Mouse (Mus musculus) stomach, embryonic 16.5 days (tissue): ENCODE measurements around the gene Zfp111. TPM values are rescaled to one million over a fixed set of nuclear protein-coding genes. Genes with fewer than 3 reads are reported as not detected.
A peak's percentile ranks its signal among the peaks of the same experiment; 100 is the strongest.

Experiments used
- ATAC-seq: fragments of 200-750 bp; cut with Nextera tagmentation; 2 replicates; pipeline ENCODE4 v1.8.0; 2017; ENCODE audit warnings: moderate number of reproducible peaks, moderate TSS enrichment; ENCODE audit not compliant: insufficient read depth, low FRiP score
- H3K27ac ChIP-seq: fragments of 300-500 bp; sonication (generic); 2 replicates; pipeline ENCODE4 v1.5.1; 2014; ENCODE audit warnings: low read length
- H3K27me3 ChIP-seq: fragments of 300-500 bp; sonication (generic); 2 replicates; pipeline ENCODE4 v1.6.1; 2014; ENCODE audit warnings: low read length, control low read depth, mixed read lengths; ENCODE audit not compliant: control insufficient read depth, insufficient read depth
- H3K36me3 ChIP-seq: fragments of 300-500 bp; sonication (generic); 2 replicates; pipeline ENCODE4 v1.6.1; 2014; ENCODE audit warnings: low read length; ENCODE audit not compliant: control insufficient read depth, insufficient read depth
- H3K4me1 ChIP-seq: fragments of 300-500 bp; sonication (generic); 2 replicates; pipeline ENCODE4 v1.6.1; 2014; ENCODE audit warnings: low read length, control low read depth, mixed read lengths; ENCODE audit not compliant: control insufficient read depth, insufficient read depth
- H3K4me2 ChIP-seq: fragments of 300-500 bp; sonication (generic); 2 replicates; pipeline ENCODE4 v1.6.1; 2014; ENCODE audit warnings: low read depth, low read length, mixed read lengths
- H3K4me3 ChIP-seq: fragments of 300-500 bp; sonication (generic); replicated peaks from 2 replicates; pipeline ENCODE4 v1.5.1; 2014; ENCODE audit warnings: mild to moderate bottlenecking, low read length
- H3K9ac ChIP-seq: fragments of 300-500 bp; sonication (generic); 2 replicates; pipeline ENCODE4 v1.6.1; 2014; ENCODE audit warnings: low read length
- H3K9me3 ChIP-seq: fragments of 300-500 bp; sonication (generic); replicated peaks from 2 replicates; pipeline ENCODE4 v1.6.1; 2016; ENCODE audit warnings: low read length, control low read depth; ENCODE audit not compliant: control insufficient read depth
- WGBS: fragments of 180-500 bp; shearing (Covaris S2); extraction: QIAGEN DNeasy Blood & Tissue Kit; methylation state at CpG from one replicate; pipeline ENCODE4 v1.1.7; 2014; 5-methylcytosine and 5-hydroxymethylcytosine counted together
- polyA plus RNA-seq: library from polyadenylated mRNA; unstranded; fragments of >200 nt; fragmentation: Nextera tagmentation; extraction: Ambion mirVana; gene quantifications from 2 replicates; pipeline ENCODE4 v1.2.1, GENCODE M21; 2015

The Zfp111 gene
- polyA plus RNA-seq, 1 experiment from 2014 or later = 12.5 TPM

DNA sequence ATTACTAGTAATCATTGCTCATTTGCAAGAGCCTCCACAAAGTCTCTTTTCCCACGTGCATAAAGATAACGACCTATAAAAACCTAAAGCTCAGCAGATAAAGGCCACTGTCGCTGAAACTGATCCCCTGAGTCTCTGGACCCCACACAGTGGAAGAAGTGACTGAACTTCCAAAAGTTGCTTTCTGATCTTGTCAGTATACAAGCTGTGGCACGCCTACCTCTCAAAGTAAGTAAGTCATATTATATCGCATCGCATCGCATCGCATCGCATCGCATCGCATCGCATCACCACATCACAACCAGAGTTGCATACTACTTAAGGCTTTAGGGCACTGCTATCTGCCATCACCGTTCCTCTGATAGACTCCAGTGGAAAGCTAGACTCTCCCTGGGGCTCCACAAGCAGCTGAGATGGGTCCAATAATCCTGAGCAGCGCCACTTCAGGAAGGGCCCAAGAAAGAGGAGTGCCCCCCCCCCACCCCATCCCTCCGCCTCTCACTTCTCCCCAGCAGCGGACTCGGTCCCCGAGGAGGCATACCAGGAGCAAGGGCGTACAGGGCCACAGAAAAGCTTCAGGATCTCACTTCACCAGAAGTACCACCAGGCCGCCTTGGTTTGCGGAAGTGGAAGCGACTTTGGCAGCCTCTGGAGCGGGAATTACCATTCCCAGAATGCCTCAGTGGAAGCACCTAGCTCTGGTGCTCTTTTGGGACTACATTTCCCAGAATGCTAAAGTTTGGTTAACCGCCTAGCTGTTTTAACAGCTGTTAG lies 3.6 kb downstream of the Zfp111 start:
- 11% methylated on average over 24 of the region's 24 CpGs for WGBS

GRCm38 (mm10) chr7:24196961-24197360 lies 14.3 kb downstream of the Zfp111 start:
- H3K27ac ChIP-seq = no peak overlapping the region
- H3K36me3 ChIP-seq = peaks cover 51% of the 10 kb centered on the region
- H3K9ac ChIP-seq = no peak overlapping the region
- no peak overlapping the region for H3K4me2 ChIP-seq
- H3K4me3 ChIP-seq = no peak overlapping the region
- H3K27me3 ChIP-seq = no peaks in the 10 kb centered on the region
- 94% methylated on average over 4 of the region's 4 CpGs for WGBS
- ATAC-seq = no peak
- peaks cover 13% of the 10 kb centered on the region for H3K9me3 ChIP-seq
- H3K4me1 ChIP-seq = no peaks in the 10 kb centered on the region

More for the DNA sequence above, 3.6 kb downstream of the Zfp111 start:
- Histone ChIP-seq H3K9ac (peak overlapping the region; percentile 87), H3K27me3 (no peaks in the 10 kb centered on the region), H3K4me2 (peak overlapping the region; percentile 67), H3K9me3 (no peaks in the 10 kb centered on the region), H3K4me1 (no peaks in the 10 kb centered on the region), H3K4me3 (peak overlapping the region; percentile 68), H3K36me3 (peaks cover 15% of the 10 kb centered on the region), H3K27ac (peak overlapping the region; percentile 77)
- peak; percentile 87 for ATAC-seq

DNA sequence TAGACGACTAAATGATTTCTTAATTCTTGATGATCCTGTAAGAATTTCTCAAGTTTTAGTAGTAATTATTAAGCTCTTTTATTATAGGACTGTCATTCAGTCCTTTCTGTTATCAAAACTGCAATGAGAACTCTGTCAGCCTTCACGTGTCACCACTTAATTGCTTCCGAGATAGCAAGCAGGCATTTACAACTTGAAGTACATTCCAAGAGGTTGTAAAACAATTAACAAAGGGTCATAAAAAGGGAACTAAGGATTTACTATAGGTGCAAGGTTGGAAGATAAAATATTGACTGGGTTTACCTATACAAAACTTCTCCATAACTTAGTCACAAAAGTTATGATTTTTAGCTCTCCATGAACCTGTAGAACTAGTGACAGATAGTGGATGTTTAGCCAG lies 18.1 kb downstream of the Zfp111 start:
- no peak for ATAC-seq
- H3K4me1 ChIP-seq = no peaks in the 10 kb centered on the region
- H3K9ac ChIP-seq = no peak overlapping the region
- H3K27ac ChIP-seq = no peak overlapping the region
- peaks cover 5% of the 10 kb centered on the region for H3K9me3 ChIP-seq
- H3K27me3 ChIP-seq = no peaks in the 10 kb centered on the region
- H3K36me3 ChIP-seq = peaks cover 22% of the 10 kb centered on the region
- 72% methylated on average over 3 of the region's 3 CpGs for WGBS
- no peak overlapping the region for H3K4me3 ChIP-seq
- H3K4me2 ChIP-seq = no peak overlapping the region

DNA sequence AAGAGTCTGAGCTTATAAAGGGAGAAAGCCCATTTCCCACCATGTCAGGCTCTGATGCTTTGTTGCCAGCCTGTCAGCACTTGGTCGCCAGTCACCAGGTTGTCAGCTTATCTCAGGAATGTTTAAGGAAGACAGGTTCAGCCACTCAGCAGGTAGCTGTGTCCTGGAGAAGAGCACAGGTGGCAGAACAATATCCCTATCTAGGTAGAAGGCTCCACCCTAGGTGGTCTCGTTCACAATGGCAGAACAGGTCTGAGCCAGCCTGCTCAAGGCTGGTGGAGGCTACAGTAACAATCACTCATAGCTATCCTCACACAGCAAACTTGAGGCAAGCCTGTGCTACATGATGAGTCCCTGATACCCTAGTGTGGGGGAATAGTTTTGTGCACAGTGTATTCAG lies 19.9 kb downstream of the Zfp111 start:
- Histone ChIP-seq H3K27me3 (no peaks in the 10 kb centered on the region), H3K4me1 (no peaks in the 10 kb centered on the region), H3K9ac (no peak overlapping the region), H3K27ac (no peak overlapping the region), H3K4me2 (no peak overlapping the region), H3K36me3 (peaks cover 9% of the 10 kb centered on the region; the same call in 1 of the 2 replicates), H3K4me3 (no peak overlapping the region), H3K9me3 (peaks cover 5% of the 10 kb centered on the region)
- WGBS = 68% methylated on average over 2 of the region's 2 CpGs
- no peak for ATAC-seq

DNA sequence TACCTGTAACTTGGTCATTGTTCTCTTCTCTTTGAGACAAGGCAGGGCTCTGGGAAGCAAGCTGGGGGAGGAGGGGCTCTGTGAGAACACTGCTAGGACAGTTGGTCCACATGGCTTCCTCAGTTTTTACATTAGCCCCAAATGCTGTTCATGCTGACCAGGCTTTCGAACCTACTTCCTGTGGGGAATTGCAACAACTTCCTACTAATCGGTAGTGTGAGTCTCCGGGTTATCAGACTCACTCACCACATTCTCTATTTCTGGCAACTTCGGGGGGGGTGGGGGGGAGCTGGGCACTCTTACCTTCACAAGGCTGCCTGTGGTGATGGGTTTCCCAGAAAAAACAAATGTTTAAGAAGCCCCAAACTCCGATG lies 21.7 kb downstream of the Zfp111 start:
- no peak for ATAC-seq
- no peak overlapping the region for H3K4me2 ChIP-seq
- WGBS = 69% methylated on average over 5 of the region's 5 CpGs

DNA sequence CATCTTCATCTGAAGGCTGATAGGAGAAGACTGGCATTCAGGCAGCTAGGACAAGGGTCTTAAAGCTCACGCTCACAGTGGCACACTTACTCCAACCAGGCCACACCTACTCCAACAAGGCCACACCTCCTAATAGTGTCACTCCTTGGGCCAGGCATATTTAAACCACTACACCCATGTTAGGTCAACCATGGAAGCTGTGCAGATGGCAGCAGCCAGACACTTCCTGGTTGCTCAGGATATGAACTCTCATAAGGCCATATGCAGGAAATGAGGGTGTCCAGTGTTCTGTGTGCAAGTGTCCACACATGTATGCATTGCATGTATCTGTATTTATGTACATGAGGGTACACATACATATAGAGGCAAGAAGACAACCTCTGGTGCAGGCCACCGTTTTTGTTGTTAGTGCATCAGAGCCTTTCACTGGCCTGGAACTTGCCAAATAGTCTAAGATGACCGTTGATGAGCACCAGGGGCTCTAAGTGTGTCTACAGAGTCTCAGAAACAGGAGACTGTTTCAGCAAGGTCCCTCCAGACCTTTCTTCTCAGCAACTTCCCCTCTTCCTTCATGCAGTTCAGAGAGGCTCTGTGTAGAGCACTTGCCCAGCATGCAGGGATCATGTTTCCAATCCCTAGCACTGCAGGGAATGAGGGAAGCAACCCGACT lies 22.2 kb downstream of the Zfp111 start:
- Histone ChIP-seq H3K4me3 (no peak overlapping the region), H3K9ac (no peak overlapping the region), H3K4me2 (no peak overlapping the region), H3K27ac (no peak overlapping the region), H3K27me3 (no peaks in the 10 kb centered on the region), H3K4me1 (no peaks in the 10 kb centered on the region), H3K36me3 (peaks cover 4% of the 10 kb centered on the region; the same call in 1 of the 2 replicates), H3K9me3 (peaks cover 4% of the 10 kb centered on the region)
- no peak for ATAC-seq
- 66% methylated on average over 4 of the region's 4 CpGs for WGBS

More for the DNA sequence above, 21.7 kb downstream of the Zfp111 start:
- Histone ChIP-seq H3K27ac (no peak overlapping the region), H3K27me3 (no peaks in the 10 kb centered on the region), H3K9ac (no peak overlapping the region), H3K9me3 (peaks cover 5% of the 10 kb centered on the region), H3K4me3 (no peak overlapping the region), H3K36me3 (peaks cover 9% of the 10 kb centered on the region; the same call in 1 of the 2 replicates), H3K4me1 (no peaks in the 10 kb centered on the region)

DNA sequence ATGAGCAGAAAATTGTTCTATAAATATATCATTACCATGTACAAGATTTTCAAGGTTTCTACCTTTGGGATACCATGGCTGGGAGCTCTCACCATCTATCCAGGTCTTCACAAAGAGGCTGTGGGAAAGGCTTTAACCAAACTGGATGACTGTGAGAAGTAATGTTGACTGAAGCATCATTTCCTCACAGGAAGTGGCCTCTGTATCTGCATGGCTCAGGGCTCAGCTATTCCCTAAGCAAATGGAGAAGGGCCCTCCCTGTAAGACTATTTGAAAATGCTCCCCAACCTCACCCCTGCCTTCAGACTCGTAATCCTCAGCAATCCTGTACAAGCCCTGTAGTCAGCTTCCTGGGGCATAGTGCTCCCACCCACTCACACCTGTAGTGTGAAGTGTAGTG lies 23.6 kb downstream of the Zfp111 start:
- no peak for ATAC-seq
- WGBS = 48% methylated on average over 1 of the region's 1 CpGs

DNA sequence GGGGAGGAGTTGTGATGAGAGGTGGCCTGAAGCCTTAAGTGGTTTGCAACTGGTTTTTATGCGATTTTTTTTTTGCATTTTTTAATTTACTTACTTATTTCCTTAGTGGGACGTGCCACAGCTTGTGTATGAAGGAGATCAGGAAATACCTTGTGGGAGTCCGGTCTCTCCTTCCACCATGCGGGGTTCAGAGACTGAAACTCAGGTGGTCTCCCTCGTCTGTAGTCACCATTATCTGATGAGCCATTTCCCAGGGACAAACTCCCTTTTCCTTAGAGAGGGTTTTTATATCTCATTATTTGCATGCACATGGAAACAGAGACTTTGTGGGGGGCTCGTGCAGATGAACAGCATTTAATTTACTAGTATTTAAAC lies 35.9 kb downstream of the Zfp111 start:
- ATAC-seq = no peak
- Histone ChIP-seq H3K27ac (no peak overlapping the region), H3K9ac (peak overlapping the region; percentile 81)

More for the DNA sequence above, 23.6 kb downstream of the Zfp111 start:
- no peak overlapping the region for H3K4me2 ChIP-seq
- H3K9ac ChIP-seq = no peak overlapping the region
- no peak overlapping the region for H3K4me3 ChIP-seq
- H3K27me3 ChIP-seq = no peaks in the 10 kb centered on the region
- no peaks in the 10 kb centered on the region for H3K36me3 ChIP-seq
- no peaks in the 10 kb centered on the region for H3K9me3 ChIP-seq
- H3K4me1 ChIP-seq = no peaks in the 10 kb centered on the region
- H3K27ac ChIP-seq = no peak overlapping the region

DNA sequence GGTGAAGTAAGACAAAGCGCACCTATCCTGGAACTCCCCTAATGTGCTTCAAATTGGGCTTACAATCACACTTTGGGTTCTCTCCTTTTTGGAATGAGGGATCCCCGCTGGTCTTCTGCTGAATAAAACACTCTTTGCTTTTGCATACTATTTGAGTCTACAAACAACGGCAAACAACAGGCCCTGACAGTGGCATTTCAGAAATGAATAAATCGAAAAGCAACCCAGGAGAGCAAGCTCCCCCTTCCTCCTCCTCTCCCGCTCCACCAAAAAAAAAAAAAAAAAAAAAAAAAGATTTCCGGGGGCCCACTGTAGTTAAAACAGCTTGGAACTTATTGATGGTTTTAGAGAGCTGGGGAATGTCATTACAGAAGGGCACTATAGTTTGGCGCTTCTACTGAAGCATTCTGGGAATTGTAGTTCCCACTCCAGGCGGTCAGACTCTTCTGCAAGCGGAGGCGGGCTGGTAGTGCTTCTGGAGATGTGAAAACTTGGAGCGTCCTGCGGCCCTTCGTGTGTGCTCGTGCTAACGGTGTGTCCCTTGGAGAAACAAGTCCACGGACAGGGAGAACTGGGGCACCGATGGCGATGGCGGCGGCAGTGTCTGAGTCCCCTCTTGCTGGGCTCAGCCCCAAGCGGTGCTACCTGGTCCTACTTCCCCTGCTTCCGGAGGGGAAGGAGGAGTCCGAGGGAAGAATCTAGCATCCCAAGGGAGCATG lies 36.5 kb downstream of the Zfp111 start, which contains the start of gene Zfp114:
TSS of gene Zfp114 (plus strand) at position 443 of the 719 bp plus-strand sequence.
- Histone ChIP-seq H3K27ac (peak within 1 kb of the TSS; percentile 72), H3K4me3 (peak within 1 kb of the TSS; percentile 72), H3K27me3 (no peaks in the 10 kb centered on the region), H3K9ac (peak within 1 kb of the TSS; percentile 81), H3K36me3 (no peaks in the 10 kb centered on the region), H3K9me3 (no peaks in the 10 kb centered on the region), H3K4me2 (peak within 1 kb of the TSS; percentile 56), H3K4me1 (peaks cover 3% of the 10 kb centered on the region; the same call in 1 of the 2 replicates)
- WGBS = 11% methylated on average over 23 of the region's 23 CpGs
- ATAC-seq = peak; percentile 90

More for the DNA sequence above, 35.9 kb downstream of the Zfp111 start:
- no peaks in the 10 kb centered on the region for H3K9me3 ChIP-seq
- peak overlapping the region; percentile 72 for H3K4me3 ChIP-seq
- H3K4me2 ChIP-seq = peak overlapping the region; percentile 56
- no peaks in the 10 kb centered on the region for H3K27me3 ChIP-seq
- peaks cover 3% of the 10 kb centered on the region; the same call in 1 of the 2 replicates for H3K4me1 ChIP-seq
- 50% methylated on average over 6 of the region's 6 CpGs for WGBS
- no peaks in the 10 kb centered on the region for H3K36me3 ChIP-seq
